Mouse (Mus musculus): ENCODE measurements at regions not wholly inside any gene's neighbourhood (a gene's known extent, or its start where the extent isn't known, plus 50 kb on each side); places are given as distances from the start of the nearest gene placed in this dataset.

DNA sequence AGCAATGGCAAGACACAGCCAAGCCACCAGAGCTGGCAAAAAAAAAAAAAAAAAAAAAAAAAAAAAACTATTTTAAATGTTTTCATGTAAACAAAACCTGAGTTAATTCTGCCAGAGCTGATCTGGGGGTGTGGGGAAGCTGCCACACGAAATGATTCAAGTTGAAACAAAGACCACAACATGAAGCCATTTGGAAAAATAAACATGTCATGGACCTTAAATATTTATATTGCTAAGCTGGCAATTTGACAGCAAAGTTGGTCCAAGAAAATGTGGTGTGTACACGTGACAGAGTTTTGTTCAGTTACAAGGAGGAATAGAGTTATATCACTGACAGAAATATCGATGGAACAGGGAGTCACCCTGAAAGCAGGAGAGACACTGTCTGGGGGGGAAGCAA, 67.1 kb upstream of the Cdh5 start:
- TF ChIP-seq CTCF (IDR thresholded peaks at IDR 0.05; ENCODE audit: low read depth, low read length) = no peak
- TF ChIP-seq POLR2A (IDR thresholded peaks at IDR 0.05; ENCODE audit: extremely low read depth, insufficient read depth, low read length) = no peak
